Mouse (Mus musculus) hindbrain, embryonic 15.5 days (tissue): Measurements from ENCODE around the gene Ptpn3. TPM values are rescaled to one million over a fixed set of nuclear protein-coding genes. Genes with fewer than 3 reads are reported as not detected.
A peak's percentile ranks its signal among the peaks of the same experiment; 100 is the strongest.
"Not testable (repeated sequence)": the region's sequence is repeated elsewhere in the genome, so short reads cannot be mapped to it uniquely, and the experiment has no call there.

Source experiments
- ATAC-seq: fragments of 200-750 bp; cut with Nextera tagmentation; 2 replicates; pipeline ENCODE4 v1.8.0; 2017; ENCODE audit warnings: low read depth, moderate number of reproducible peaks, moderate TSS enrichment; ENCODE audit not compliant: low FRiP score
- H3K27ac ChIP-seq: fragments of 300-500 bp; sonication (generic); replicated peaks from 2 replicates; pipeline ENCODE4 v1.5.1; 2015; ENCODE audit warnings: mild to moderate bottlenecking, inconsistent platforms
- H3K27me3 ChIP-seq: fragments of 300-500 bp; sonication (generic); 2 replicates; pipeline ENCODE4 v1.6.1; 2015; ENCODE audit warnings: control low read depth, inconsistent platforms
- H3K36me3 ChIP-seq: fragments of 300-500 bp; sonication (generic); 2 replicates; pipeline ENCODE4 v1.6.1; 2015; ENCODE audit warnings: control low read depth, inconsistent platforms
- H3K4me1 ChIP-seq: fragments of 300-500 bp; sonication (generic); replicated peaks from 2 replicates; pipeline ENCODE4 v1.6.1; 2015; ENCODE audit warnings: control low read depth, inconsistent platforms
- H3K4me2 ChIP-seq: fragments of 300-500 bp; sonication (generic); 2 replicates; pipeline ENCODE4 v1.6.1; 2015; ENCODE audit warnings: moderate library complexity, mild to moderate bottlenecking, inconsistent platforms
- H3K4me3 ChIP-seq: fragments of 300-500 bp; sonication (generic); 2 replicates; pipeline ENCODE4 v1.5.1; 2015; ENCODE audit warnings: mild to moderate bottlenecking, inconsistent platforms
- H3K9ac ChIP-seq: fragments of 300-500 bp; sonication (generic); 2 replicates; pipeline ENCODE4 v1.6.1; 2015; ENCODE audit warnings: inconsistent platforms
- H3K9me3 ChIP-seq: fragments of 300-500 bp; sonication (generic); 2 replicates; pipeline ENCODE4 v1.6.1; 2016; ENCODE audit warnings: control low read depth, inconsistent platforms
- WGBS: fragments of 180-500 bp; shearing (Covaris S2); methylation state at CpG from one replicate; pipeline ENCODE4 v1.1.7; 2015; 5-methylcytosine and 5-hydroxymethylcytosine counted together
- polyA plus RNA-seq: library from polyadenylated mRNA; unstranded; fragments of >200 nt; fragmentation: Nextera tagmentation; extraction: Ambion mirVana; gene quantifications from 2 replicates; pipeline ENCODE4 v1.2.1, GENCODE M21; 2015

The Ptpn3 gene
- polyA plus RNA-seq, 1 experiment from 2014 or later = 4.0 TPM

GRCm38 (mm10) chr4:57275116-57275743 is 26.4 kb downstream of the Ptpn3 start:
- Histone ChIP-seq H3K4me3 (no peak overlapping the region), H3K36me3 (no peaks in the 10 kb centered on the region), H3K9ac (no peak overlapping the region), H3K4me2 (peak overlapping the region; percentile 35; the same call in 1 of the 2 replicates), H3K27me3 (no peaks in the 10 kb centered on the region), H3K9me3 (no peaks in the 10 kb centered on the region), H3K4me1 (peaks cover 20% of the 10 kb centered on the region), H3K27ac (peak overlapping the region; percentile 56; the same call in 1 of the 2 replicates)
- peak; percentile 90 for ATAC-seq
- 5% methylated on average over 8 of the region's 8 CpGs for WGBS

- ATAC-seq = no peak
- H3K4me2 ChIP-seq = no peak overlapping the region
- H3K4me1 ChIP-seq = peaks cover 20% of the 10 kb centered on the region
- no peak overlapping the region for H3K9ac ChIP-seq
- H3K9me3 ChIP-seq = no peaks in the 10 kb centered on the region
- no peak overlapping the region for H3K27ac ChIP-seq
- no peaks in the 10 kb centered on the region for H3K27me3 ChIP-seq
- WGBS = 47% methylated on average over 15 of the region's 15 CpGs
- H3K4me3 ChIP-seq = no peak overlapping the region
- no peaks in the 10 kb centered on the region for H3K36me3 ChIP-seq
These were observed 27.8 kb downstream of the Ptpn3 start for GRCm38 (mm10) chr4:57273532-57274502.

GRCm38 (mm10) chr4:57270991-57271390 is 30.6 kb downstream of the Ptpn3 start:
- Histone ChIP-seq H3K4me1 (peaks cover 20% of the 10 kb centered on the region), H3K4me2 (no peak overlapping the region), H3K27me3 (no peaks in the 10 kb centered on the region), H3K4me3 (no peak overlapping the region), H3K36me3 (no peaks in the 10 kb centered on the region), H3K9me3 (no peaks in the 10 kb centered on the region), H3K9ac (no peak overlapping the region), H3K27ac (no peak overlapping the region)
- ATAC-seq = no peak
- WGBS = 81% methylated on average over 8 of the region's 8 CpGs

GRCm38 (mm10) chr4:57270489-57270888 is 31.1 kb downstream of the Ptpn3 start:
- not testable (repeated sequence) for H3K27me3 ChIP-seq, H3K9ac ChIP-seq, H3K36me3 ChIP-seq, H3K4me3 ChIP-seq, H3K27ac ChIP-seq, H3K4me2 ChIP-seq, ATAC-seq, H3K9me3 ChIP-seq
- peaks cover 16% of the 10 kb centered on the region for H3K4me1 ChIP-seq
- 92% methylated on average over 5 of the region's 5 CpGs for WGBS

- Histone ChIP-seq H3K4me1 (peaks cover 6% of the 10 kb centered on the region), H3K36me3 (no peaks in the 10 kb centered on the region), H3K27ac (no peak overlapping the region), H3K4me2 (no peak overlapping the region), H3K9ac (no peak overlapping the region), H3K9me3 (no peaks in the 10 kb centered on the region), H3K27me3 (no peaks in the 10 kb centered on the region), H3K4me3 (no peak overlapping the region)
- 95% methylated on average over 10 of the region's 10 CpGs for WGBS
- ATAC-seq = no peak
These were observed 32.3 kb downstream of the Ptpn3 start for GRCm38 (mm10) chr4:57269344-57269743.

GRCm38 (mm10) chr4:57268330-57268729 is 33.3 kb downstream of the Ptpn3 start:
- ATAC-seq = no peak
- H3K4me2 ChIP-seq = no peak overlapping the region
- WGBS = 85% methylated on average over 8 of the region's 8 CpGs

GRCm38 (mm10) chr4:57266389-57266788 is 35.2 kb downstream of the Ptpn3 start:
- Histone ChIP-seq H3K36me3 (no peaks in the 10 kb centered on the region), H3K4me3 (no peak overlapping the region), H3K27me3 (no peaks in the 10 kb centered on the region), H3K4me1 (no peaks in the 10 kb centered on the region), H3K9me3 (no peaks in the 10 kb centered on the region), H3K9ac (no peak overlapping the region), H3K4me2 (no peak overlapping the region), H3K27ac (no peak overlapping the region)
- 82% methylated on average over 9 of the region's 9 CpGs for WGBS
- no peak for ATAC-seq

More at GRCm38 (mm10) chr4:57268330-57268729, 33.3 kb downstream of the Ptpn3 start:
- no peak overlapping the region for H3K4me3 ChIP-seq
- H3K9me3 ChIP-seq = no peaks in the 10 kb centered on the region
- H3K36me3 ChIP-seq = no peaks in the 10 kb centered on the region
- H3K4me1 ChIP-seq = peaks cover 5% of the 10 kb centered on the region
- H3K9ac ChIP-seq = no peak overlapping the region
- no peaks in the 10 kb centered on the region for H3K27me3 ChIP-seq
- no peak overlapping the region for H3K27ac ChIP-seq

- Histone ChIP-seq H3K27me3 (no peaks in the 10 kb centered on the region), H3K4me1 (no peaks in the 10 kb centered on the region), H3K4me2 (no peak overlapping the region), H3K9ac (no peak overlapping the region), H3K4me3 (no peak overlapping the region), H3K36me3 (no peaks in the 10 kb centered on the region), H3K27ac (no peak overlapping the region), H3K9me3 (no peaks in the 10 kb centered on the region)
- no peak for ATAC-seq
- 76% methylated on average over 7 of the region's 7 CpGs for WGBS
These were observed 37.9 kb downstream of the Ptpn3 start for GRCm38 (mm10) chr4:57263695-57264094.

- Histone ChIP-seq H3K4me1 (peaks cover 5% of the 10 kb centered on the region), H3K4me3 (no peak overlapping the region), H3K9me3 (no peaks in the 10 kb centered on the region), H3K9ac (no peak overlapping the region), H3K4me2 (no peak overlapping the region), H3K27ac (no peak overlapping the region), H3K36me3 (no peaks in the 10 kb centered on the region), H3K27me3 (no peaks in the 10 kb centered on the region)
- ATAC-seq = no peak
- 70% methylated on average over 8 of the region's 8 CpGs for WGBS
These were observed 38.5 kb downstream of the Ptpn3 start for GRCm38 (mm10) chr4:57263061-57263685.

- no peaks in the 10 kb centered on the region for H3K9me3 ChIP-seq
- H3K4me2 ChIP-seq = no peak overlapping the region
- 91% methylated on average over 8 of the region's 8 CpGs for WGBS
- H3K9ac ChIP-seq = no peak overlapping the region
- H3K4me1 ChIP-seq = peaks cover 10% of the 10 kb centered on the region
- ATAC-seq = no peak
- H3K27me3 ChIP-seq = no peaks in the 10 kb centered on the region
- no peak overlapping the region for H3K4me3 ChIP-seq
- no peak overlapping the region for H3K27ac ChIP-seq
- H3K36me3 ChIP-seq = no peaks in the 10 kb centered on the region
These were observed 39.2 kb downstream of the Ptpn3 start for GRCm38 (mm10) chr4:57262451-57262850.

- Histone ChIP-seq H3K36me3 (no peaks in the 10 kb centered on the region), H3K9ac (no peak overlapping the region), H3K27me3 (no peaks in the 10 kb centered on the region), H3K4me2 (no peak overlapping the region), H3K4me3 (no peak overlapping the region), H3K4me1 (peaks cover 10% of the 10 kb centered on the region), H3K27ac (no peak overlapping the region), H3K9me3 (no peaks in the 10 kb centered on the region)
- no peak for ATAC-seq
- 74% methylated on average over 9 of the region's 9 CpGs for WGBS
These were observed 39.8 kb downstream of the Ptpn3 start for GRCm38 (mm10) chr4:57261813-57262212.
